Mouse (Mus musculus): ENCODE results near the gene Wnt7b.

GRCm38 (mm10) chr15:85568402-85568801 lies 13.9 kb downstream of the Wnt7b start:
- TF ChIP-seq USF1 (IDR thresholded peaks at IDR 0.05; ENCODE audit: low read depth) (no peak), FOSL1 (IDR thresholded peaks at IDR 0.05; ENCODE audit: insufficient read depth, low read length, poor library complexity, severe bottlenecking) (no peak), CTCF (IDR thresholded peaks at IDR 0.05; ENCODE audit: control insufficient read depth, insufficient read depth, insufficient read length) (no peak)

Data from C2C12 (cell line).